Mouse (Mus musculus) embryo, embryonic 11.5 days (tissue): Measurements from ENCODE around the gene Olfr462.

ENCODE experiments used
- DNase-seq: peaks from one replicate; pipeline ENCODE4 v3.0.0-alpha.2; 2012; ENCODE audit warnings: low read depth, low spot score

The Olfr462 gene

GRCm38 (mm10) chr11:87847884-87848283, 44.2 kb downstream of the Olfr462 start:
- no peak for DNase-seq

DNA sequence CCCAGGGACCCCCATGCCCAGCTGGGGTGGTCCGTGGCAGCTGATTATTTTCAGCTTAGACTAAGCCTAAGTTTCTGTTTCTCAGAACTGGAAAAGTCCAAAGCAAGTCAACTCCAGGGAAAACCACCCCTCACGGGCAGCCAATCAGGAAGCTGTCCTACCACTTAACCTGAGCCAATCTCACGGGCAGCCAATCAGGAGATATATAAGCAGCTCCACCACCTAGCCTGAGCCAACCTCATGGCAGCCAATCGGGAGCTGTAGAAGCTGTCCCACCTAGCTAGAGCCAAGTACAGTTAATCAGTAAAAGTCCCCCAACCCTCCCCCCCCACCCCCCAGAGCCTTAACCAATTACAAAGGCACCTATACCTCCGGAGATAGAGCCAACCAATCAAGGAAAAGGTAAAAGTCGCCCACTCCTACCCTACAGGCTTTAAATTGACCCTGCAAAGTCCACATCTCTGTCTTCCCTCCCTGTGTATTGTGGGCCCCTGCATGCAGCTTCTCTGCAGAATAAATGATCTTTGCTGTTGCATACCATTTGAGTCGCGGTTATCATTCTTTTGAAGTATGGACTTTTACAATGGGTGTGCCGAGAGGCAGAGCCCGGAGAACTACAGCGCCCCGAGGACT, 45.0 kb downstream of the Olfr462 start:
- no peak for DNase-seq

- DNase-seq: no peak
Measured at GRCm38 (mm10) chr11:87841436-87841835, 50.6 kb downstream of the Olfr462 start.

DNA sequence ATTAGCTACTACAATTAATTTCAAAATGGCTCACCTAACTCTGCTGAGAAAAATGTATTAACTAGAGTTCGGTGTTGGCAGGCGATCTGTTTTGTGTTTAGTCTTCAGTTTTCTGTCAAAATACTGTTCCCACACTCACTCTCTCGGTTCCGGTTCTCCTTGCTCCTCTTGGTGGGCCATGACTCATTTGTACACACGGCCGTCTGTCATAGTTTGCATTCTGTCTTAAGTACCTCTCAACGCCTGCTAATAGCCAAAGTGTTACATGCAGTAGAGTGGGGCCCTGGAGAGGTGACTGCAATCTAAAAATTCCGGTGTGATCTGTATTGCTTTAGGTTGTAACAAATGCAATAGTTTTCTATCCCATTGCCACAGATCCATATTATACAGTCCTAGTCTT, 51.4 kb downstream of the Olfr462 start:
- no peak for DNase-seq
